Mouse (Mus musculus) embryonic facial prominence, embryonic 11.5 days (tissue): ENCODE measurements at regions not wholly inside any gene's neighbourhood (a gene's known extent, or its start where the extent isn't known, plus 50 kb on each side); places are given as distances from the start of the nearest gene placed in this dataset.

ENCODE experiments used
- ATAC-seq: fragments of 200-750 bp; cut with Nextera tagmentation; replicated peaks from 2 replicates; pipeline ENCODE4 v1.8.0; 2017; ENCODE audit warnings: low read depth; ENCODE audit not compliant: insufficient number of reproducible peaks, low FRiP score, low TSS enrichment
- DNase-seq: peaks from one replicate; pipeline ENCODE4 v3.0.0-alpha.2; 2015; ENCODE audit warnings: low spot score
- H3K27ac ChIP-seq: fragments of 300-500 bp; sonication (generic); replicated peaks from 2 replicates; pipeline ENCODE4 v1.5.1; 2014; ENCODE audit warnings: mild to moderate bottlenecking, low read depth, low read length, control low read depth
- H3K27me3 ChIP-seq: fragments of 300-500 bp; sonication (generic); 2 replicates; pipeline ENCODE4 v1.6.1; 2014; ENCODE audit warnings: mild to moderate bottlenecking, low read length, moderate library complexity, mixed read lengths; ENCODE audit not compliant: control insufficient read depth, insufficient read depth
- H3K36me3 ChIP-seq: fragments of 300-500 bp; sonication (generic); replicated peaks from 2 replicates; pipeline ENCODE4 v1.6.1; 2014; ENCODE audit warnings: low read depth, mild to moderate bottlenecking, low read length, moderate library complexity, mixed read lengths; ENCODE audit not compliant: control insufficient read depth, insufficient read depth
- H3K4me1 ChIP-seq: fragments of 300-500 bp; sonication (generic); 2 replicates; pipeline ENCODE4 v1.6.1; 2014; ENCODE audit warnings: low read length, mixed read lengths; ENCODE audit not compliant: control insufficient read depth, insufficient read depth
- H3K4me2 ChIP-seq: fragments of 300-500 bp; sonication (generic); 2 replicates; pipeline ENCODE4 v1.6.1; 2014; ENCODE audit warnings: low read depth, mild to moderate bottlenecking, control low read depth, low read length, moderate library complexity
- H3K4me3 ChIP-seq: fragments of 300-500 bp; sonication (generic); 2 replicates; pipeline ENCODE4 v1.5.1; 2014; ENCODE audit warnings: low read depth, low read length, control low read depth
- H3K9ac ChIP-seq: fragments of 300-500 bp; sonication (generic); replicated peaks from 2 replicates; pipeline ENCODE4 v1.6.1; 2014; ENCODE audit warnings: mild to moderate bottlenecking, control low read depth, low read length
- H3K9me3 ChIP-seq: fragments of 300-500 bp; sonication (generic); replicated peaks from 2 replicates; pipeline ENCODE4 v1.6.1; 2016; ENCODE audit warnings: mild to moderate bottlenecking, low read length, inconsistent platforms, mixed read lengths; ENCODE audit not compliant: control insufficient read depth
- WGBS: fragments of 180-500 bp; shearing (Covaris S2); extraction: QIAGEN DNeasy Blood & Tissue Kit; methylation state at CpG from one replicate; pipeline ENCODE4 v1.1.7; 2014; 5-methylcytosine and 5-hydroxymethylcytosine counted together

GRCm38 (mm10) chr4:127810899-127811510, 159.7 kb downstream of the CK137956 start:
- Histone ChIP-seq H3K9me3 (no peaks in the 10 kb centered on the region), H3K4me1 (no peaks in the 10 kb centered on the region), H3K9ac (no peak overlapping the region), H3K4me3 (no peak overlapping the region), H3K27ac (no peak overlapping the region), H3K36me3 (no peaks in the 10 kb centered on the region), H3K4me2 (no peak overlapping the region), H3K27me3 (no peaks in the 10 kb centered on the region)
- 91% methylated on average over 7 of the region's 7 CpGs for WGBS
- ATAC-seq (no peak), DNase-seq (no peak)

GRCm38 (mm10) chr4:127809006-127809405, 161.7 kb downstream of the CK137956 start:
- H3K36me3 ChIP-seq, result no peaks in the 10 kb centered on the region
- ATAC-seq (no peak), DNase-seq (no peak)
- no peak overlapping the region for H3K4me2 ChIP-seq
- 80% methylated on average over 6 of the region's 6 CpGs for WGBS
- H3K27ac ChIP-seq, result no peak overlapping the region
- no peaks in the 10 kb centered on the region for H3K9me3 ChIP-seq
- H3K27me3 ChIP-seq, result no peaks in the 10 kb centered on the region
- no peak overlapping the region for H3K9ac ChIP-seq
- no peak overlapping the region for H3K4me3 ChIP-seq
- H3K4me1 ChIP-seq, result no peaks in the 10 kb centered on the region

DNA sequence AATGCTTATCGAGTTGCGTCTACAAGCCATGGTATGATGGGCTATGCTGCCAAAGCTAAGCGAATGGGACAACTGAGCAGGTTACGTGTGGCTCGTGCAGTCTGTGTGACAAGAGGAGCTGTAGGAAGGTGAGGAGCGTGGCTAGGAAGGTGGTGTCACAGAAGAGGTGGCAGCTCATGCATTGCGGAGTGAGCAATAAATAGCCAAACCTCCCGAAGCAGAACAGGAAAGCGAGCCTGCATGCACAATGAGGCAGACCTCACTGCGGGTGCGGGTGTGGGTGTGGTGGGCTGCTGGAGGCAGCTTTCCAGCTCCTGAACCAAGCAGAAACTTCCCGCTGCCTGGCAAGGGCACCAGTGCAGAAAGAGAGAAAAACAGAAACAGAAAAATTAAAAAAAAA, 181.5 kb downstream of the CK137956 start:
- DNase-seq (no peak), ATAC-seq (no peak)
- Histone ChIP-seq H3K36me3 (no peaks in the 10 kb centered on the region), H3K27ac (no peak overlapping the region), H3K9me3 (no peaks in the 10 kb centered on the region), H3K4me1 (no peaks in the 10 kb centered on the region), H3K27me3 (no peaks in the 10 kb centered on the region), H3K4me3 (no peak overlapping the region), H3K9ac (no peak overlapping the region), H3K4me2 (no peak overlapping the region)
- WGBS, result 89% methylated on average over 12 of the region's 12 CpGs

DNA sequence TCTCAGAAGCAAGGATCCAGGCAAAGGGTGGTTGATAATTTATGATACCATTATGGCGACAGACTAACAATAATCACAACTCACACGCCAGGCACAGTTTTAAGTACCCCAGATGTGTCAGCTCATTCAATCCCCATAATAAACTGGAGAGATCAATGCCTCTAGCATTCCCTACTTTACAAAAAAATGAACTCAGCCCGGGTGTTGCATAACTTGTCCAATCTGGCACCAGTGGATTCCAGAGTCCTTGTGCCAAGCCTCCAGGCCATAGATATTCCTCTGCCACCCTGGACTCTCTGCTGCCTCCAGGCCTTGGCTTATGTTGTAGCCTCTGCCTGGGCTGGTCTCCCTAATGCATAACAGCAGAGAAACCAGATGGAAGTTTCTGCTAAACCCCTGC, 185.0 kb downstream of the CK137956 start:
- ATAC-seq, result no peak
- WGBS, result 85% methylated on average over 3 of the region's 3 CpGs

DNA sequence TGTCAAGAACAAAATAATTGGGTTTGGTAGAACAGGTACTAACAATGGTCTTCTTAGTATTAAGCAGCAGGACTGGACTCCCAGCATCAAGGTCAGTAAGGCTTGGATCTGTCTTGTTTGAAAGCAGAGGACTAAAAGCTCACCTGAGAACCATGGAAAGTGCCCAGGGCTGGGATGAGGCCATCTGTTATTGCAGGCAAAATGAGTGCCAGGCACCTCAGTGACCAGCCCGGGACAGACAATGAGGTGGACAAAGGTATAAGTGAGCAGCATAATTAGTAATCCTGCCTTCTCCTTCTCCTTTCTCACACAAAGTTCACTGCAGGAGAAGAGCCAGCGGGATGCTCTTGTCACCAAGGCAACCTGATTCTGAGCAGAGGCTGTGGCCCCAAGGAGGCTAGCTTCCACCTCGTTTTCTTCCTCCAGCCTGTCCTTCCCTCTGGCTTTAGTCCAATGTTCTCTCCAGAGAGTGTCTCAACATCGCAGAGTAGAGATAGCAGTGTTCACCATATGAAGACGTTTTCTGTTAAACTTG, 198.7 kb downstream of the CK137956 start:
- no peak overlapping the region for H3K4me3 ChIP-seq

More for the DNA sequence above, 185.0 kb downstream of the CK137956 start:
- no peak for DNase-seq
- H3K4me1 ChIP-seq, result no peaks in the 10 kb centered on the region
- H3K27me3 ChIP-seq, result no peaks in the 10 kb centered on the region
- no peaks in the 10 kb centered on the region for H3K9me3 ChIP-seq
- H3K27ac ChIP-seq, result no peak overlapping the region
- no peaks in the 10 kb centered on the region for H3K36me3 ChIP-seq
- no peak overlapping the region for H3K4me2 ChIP-seq
- no peak overlapping the region for H3K4me3 ChIP-seq
- H3K9ac ChIP-seq, result no peak overlapping the region

GRCm38 (mm10) chr4:127763736-127764135, 207.0 kb downstream of the CK137956 start:
- H3K36me3 ChIP-seq, result no peaks in the 10 kb centered on the region
- H3K9me3 ChIP-seq, result no peaks in the 10 kb centered on the region
- no peak overlapping the region for H3K4me2 ChIP-seq
- no peaks in the 10 kb centered on the region for H3K27me3 ChIP-seq
- ATAC-seq, result no peak
- 87% methylated on average over 5 of the region's 5 CpGs for WGBS
- no peak overlapping the region for H3K27ac ChIP-seq
- H3K9ac ChIP-seq, result no peak overlapping the region
- no peak for DNase-seq
- H3K4me3 ChIP-seq, result no peak overlapping the region
- no peaks in the 10 kb centered on the region for H3K4me1 ChIP-seq

More for the DNA sequence above, 198.7 kb downstream of the CK137956 start:
- Histone ChIP-seq H3K4me1 (no peaks in the 10 kb centered on the region), H3K36me3 (no peaks in the 10 kb centered on the region), H3K27me3 (no peaks in the 10 kb centered on the region), H3K4me2 (no peak overlapping the region), H3K27ac (no peak overlapping the region), H3K9ac (no peak overlapping the region), H3K9me3 (no peaks in the 10 kb centered on the region)
- ATAC-seq (no peak), DNase-seq (no peak)
- WGBS, result 50% methylated on average over 5 of the region's 5 CpGs

DNA sequence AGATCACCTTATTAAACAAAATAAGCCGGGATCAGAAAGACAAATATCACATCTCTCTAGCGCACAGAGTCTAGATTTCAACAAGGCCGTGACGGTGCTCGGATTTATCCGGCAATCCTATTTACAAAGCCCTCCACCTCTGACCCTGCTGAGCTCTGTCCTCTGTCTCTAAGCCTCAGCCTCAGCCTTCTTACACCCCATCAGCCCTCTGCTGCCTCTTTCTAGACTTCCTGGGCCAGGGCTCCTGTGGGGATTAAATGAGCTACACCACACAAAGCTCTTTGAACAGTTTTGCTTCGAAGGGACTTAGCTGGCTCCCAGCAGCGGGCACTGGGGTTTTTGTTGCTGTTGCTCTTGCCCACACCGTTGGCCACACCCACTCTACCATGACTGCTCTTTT, 211.8 kb downstream of the CK137956 start:
- Histone ChIP-seq H3K27me3 (no peaks in the 10 kb centered on the region), H3K4me3 (no peak overlapping the region), H3K9me3 (no peaks in the 10 kb centered on the region), H3K9ac (no peak overlapping the region), H3K36me3 (no peaks in the 10 kb centered on the region), H3K4me2 (no peak overlapping the region), H3K27ac (no peak overlapping the region), H3K4me1 (no peaks in the 10 kb centered on the region)
- WGBS, result 67% methylated on average over 9 of the region's 9 CpGs
- DNase-seq (no peak), ATAC-seq (no peak)

GRCm38 (mm10) chr4:127756238-127756637, 214.5 kb downstream of the CK137956 start:
- no peak overlapping the region for H3K4me2 ChIP-seq
- no peaks in the 10 kb centered on the region for H3K36me3 ChIP-seq
- DNase-seq (no peak), ATAC-seq (no peak)
- no peaks in the 10 kb centered on the region for H3K27me3 ChIP-seq
- H3K9ac ChIP-seq, result no peak overlapping the region
- no peak overlapping the region for H3K4me3 ChIP-seq
- no peaks in the 10 kb centered on the region for H3K9me3 ChIP-seq
- WGBS, result 87% methylated on average over 6 of the region's 6 CpGs
- no peak overlapping the region for H3K27ac ChIP-seq
- H3K4me1 ChIP-seq, result no peaks in the 10 kb centered on the region
